Mouse (Mus musculus) cerebellum, postnatal 14 days (tissue): ENCODE measurements around the gene Gm28079.
"Not testable (repeated sequence)": the region's sequence is repeated elsewhere in the genome, so short reads cannot be mapped to it uniquely, and the experiment has no call there.

ENCODE experiments used
- DNase-seq, 2 experiments: peaks; one replicate each; pipeline ENCODE4 v3.0.0; 2021; ENCODE audit warnings: mixed read lengths in 2 of 2

Gene Gm28079

GRCm38 (mm10) chrY:70014799-70015198, at the start of gene Gm28079:
TSS of gene Gm28079 (minus strand) at chrY:70014899.
- DNase-seq = not testable (repeated sequence)
